Mouse (Mus musculus) kidney, adult 11 months (tissue): ENCODE measurements around the gene Snapc5.
"Not testable (repeated sequence)": the region's sequence is repeated elsewhere in the genome, so short reads cannot be mapped to it uniquely, and the experiment has no call there.

Experiments used
- DNase-seq: peaks from one replicate; pipeline ENCODE4 v3.0.0; 2022

The Snapc5 gene

GRCm38 (mm10) chr9:64178974-64179646 lies at the start of gene Snapc5:
Gene Snapc5, plus strand, starts transcription at chr9:64179274.
- peak; percentile 89 for DNase-seq

- no peak for DNase-seq
Measured at GRCm38 (mm10) chr9:64131623-64132022, 47.5 kb upstream of the Snapc5 start.

GRCm38 (mm10) chr9:64138896-64139295 lies 40.2 kb upstream of the Snapc5 start:
- not testable (repeated sequence) for DNase-seq

- DNase-seq: no peak
Measured at GRCm38 (mm10) chr9:64139879-64140278, 39.2 kb upstream of the Snapc5 start.

GRCm38 (mm10) chr9:64156641-64157040 lies 22.4 kb upstream of the Snapc5 start:
- no peak for DNase-seq

- DNase-seq: no peak
Measured at GRCm38 (mm10) chr9:64160471-64160870, 18.6 kb upstream of the Snapc5 start.

- DNase-seq: not testable (repeated sequence)
Measured at GRCm38 (mm10) chr9:64169967-64170366, 9.1 kb upstream of the Snapc5 start.

- DNase-seq: no peak
Measured at GRCm38 (mm10) chr9:64172145-64172815, 6.8 kb upstream of the Snapc5 start.

GRCm38 (mm10) chr9:64172816-64173665 lies 6.0 kb upstream of the Snapc5 start, which contains the start of the genes Zwilch and Rpl4:
Gene Zwilch, minus strand, starts transcription at chr9:64173104.
Gene Rpl4, plus strand, starts transcription at chr9:64173375.
- peak; percentile 78 for DNase-seq

- no peak for DNase-seq
Measured at GRCm38 (mm10) chr9:64173666-64174220, 5.3 kb upstream of the Snapc5 start.

- no peak for DNase-seq
Measured at GRCm38 (mm10) chr9:64174341-64174740, 4.7 kb upstream of the Snapc5 start.

GRCm38 (mm10) chr9:64174766-64175165 lies 4.3 kb upstream of the Snapc5 start:
- no peak for DNase-seq

GRCm38 (mm10) chr9:64175378-64175777 lies 3.7 kb upstream of the Snapc5 start:
- no peak for DNase-seq

GRCm38 (mm10) chr9:64178610-64178973 lies 482 bp upstream of the Snapc5 start:
- no peak for DNase-seq

GRCm38 (mm10) chr9:64183295-64183694 lies 4.2 kb downstream of the Snapc5 start:
- not testable (repeated sequence) for DNase-seq

- DNase-seq: no peak
Measured at GRCm38 (mm10) chr9:64184166-64184840, 5.2 kb downstream of the Snapc5 start.

- DNase-seq: no peak
Measured at GRCm38 (mm10) chr9:64193879-64194278, 14.8 kb downstream of the Snapc5 start.

- DNase-seq: no peak
Measured at GRCm38 (mm10) chr9:64195554-64195953, 16.5 kb downstream of the Snapc5 start.

- DNase-seq: no peak
Measured at GRCm38 (mm10) chr9:64197524-64197923, 18.4 kb downstream of the Snapc5 start.

GRCm38 (mm10) chr9:64198068-64198762 lies 19.1 kb downstream of the Snapc5 start:
- no peak for DNase-seq

- DNase-seq: not testable (repeated sequence)
Measured at GRCm38 (mm10) chr9:64198763-64199418, 19.8 kb downstream of the Snapc5 start.
